Mouse (Mus musculus): ENCODE measurements around the gene Med16.

GRCm38 (mm10) chr10:79854801-79855541, 53.8 kb downstream of the Med16 start:
- TF ChIP-seq USF1 (IDR thresholded peaks at IDR 0.05; ENCODE audit: low read depth, low read length) = no peak
- TF ChIP-seq ZKSCAN1 (IDR thresholded peaks at IDR 0.05; ENCODE audit: borderline replicate concordance, low read depth, low read length) = no peak
- TF ChIP-seq POLR2A (IDR thresholded peaks at IDR 0.05; ENCODE audit: low read depth, low read length) = no peak
- no peak for TF ChIP-seq IRF4 (IDR thresholded peaks at IDR 0.05; ENCODE audit: low read depth, low read length)
- no peak for TF ChIP-seq CTCF (conservative IDR thresholded peaks at IDR 0.05 in 1 of 2, IDR thresholded peaks at IDR 0.05 in 1 of 2; ENCODE audit: low read depth in 2 of 2, low read length in 2 of 2)
- TF ChIP-seq HCFC1 (IDR thresholded peaks at IDR 0.05; ENCODE audit: low read depth, low read length) = no peak
- TF ChIP-seq EP300 (IDR thresholded peaks at IDR 0.05; ENCODE audit: low read length) = no peak
- TF ChIP-seq TCF12 (IDR thresholded peaks at IDR 0.05; ENCODE audit: low read depth, low read length) = no peak; the same call in 1 of the 2 replicates
